ENCODE assay signal across 26 mouse cellular contexts in the genomic region with DNA sequence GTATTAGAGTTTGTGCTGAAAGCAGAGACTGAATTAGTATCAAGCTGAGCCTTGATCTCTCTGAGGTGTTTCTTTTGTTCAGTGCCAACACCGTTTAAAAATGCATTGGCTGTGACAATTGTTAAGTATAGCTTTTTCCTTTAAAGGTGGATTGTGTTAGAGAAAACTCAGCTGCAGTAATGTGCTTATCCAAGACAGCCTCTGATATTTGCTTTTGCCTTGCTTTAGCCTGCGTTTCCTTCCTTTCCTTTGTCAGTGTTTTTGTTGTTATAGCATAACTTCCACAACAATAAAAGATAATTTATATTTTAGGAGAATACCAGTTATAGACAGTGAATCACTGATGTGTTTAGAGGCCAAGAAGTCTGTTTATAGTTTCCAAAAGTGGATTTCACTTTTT.
DNase-seq lines count a peak whose midpoint lies in the region; ATAC-seq and TF ChIP-seq lines count a peak whose summit lies in the region.
"Had no signal": no experiment of that assay in that cellular context is flagged by ENCODE, and none has a peak within 500 bp of the region (broad histone marks: within the 10 kb centered on the region; RNA-seq: fewer than 3 reads in every experiment).

No protein-coding gene starts in this region.

- H3K27ac ChIP-seq in forebrain, embryonic 14.5 days (ENCODE audit: low read depth, low read length), result no peak overlapping the region
- no peak overlapping the region for H3K27ac ChIP-seq in forebrain, postnatal 0 days (ENCODE audit: low read depth, low read length)
- no peak overlapping the region for H3K27ac ChIP-seq in midbrain, embryonic 11.5 days (ENCODE audit: low read depth, low read length)
- no peak overlapping the region for H3K27ac ChIP-seq in midbrain, embryonic 13.5 days
- H3K27ac ChIP-seq: heart, adult 2 months; heart, embryonic 10.5 days; heart, embryonic 13.5 days; hindbrain, embryonic 14.5 days; hindbrain, postnatal 0 days had no signal

- H3K4me1 ChIP-seq in forebrain, embryonic 14.5 days (ENCODE audit: control insufficient read depth, insufficient read depth, low read length), result no peaks in the 10 kb centered on the region
- H3K4me1 ChIP-seq in forebrain, postnatal 0 days (ENCODE audit: insufficient read depth), result no peaks in the 10 kb centered on the region
- H3K4me1 ChIP-seq in midbrain, embryonic 11.5 days (ENCODE audit: control insufficient read depth, insufficient read depth, low read length), result no peaks in the 10 kb centered on the region
- H3K4me1 ChIP-seq in midbrain, embryonic 13.5 days (replicated peaks), result no peaks in the 10 kb centered on the region
- H3K4me1 ChIP-seq: heart, embryonic 10.5 days; heart, embryonic 13.5 days had no signal

- no peak for ATAC-seq in forebrain, embryonic 14.5 days
- no peak for ATAC-seq in forebrain, postnatal 0 days
- ATAC-seq in midbrain, embryonic 11.5 days (ENCODE audit: low FRiP score), result no peak
- ATAC-seq in midbrain, embryonic 13.5 days, result no peak
- ATAC-seq in monocyte, adult 5-6 weeks (replicated peaks; ENCODE audit: insufficient number of reproducible peaks, low FRiP score, low TSS enrichment, poor library complexity, severe bottlenecking), result no peak
- ATAC-seq: forebrain, embryonic 16.5 days; hindbrain, postnatal 0 days; inflammation-experienced regulatory T-cells, adult 6 months; intestine, embryonic 16.5 days; Patski had no signal

- H3K9ac ChIP-seq in forebrain, embryonic 14.5 days (ENCODE audit: low read length), result no peak overlapping the region
- H3K9ac ChIP-seq in forebrain, postnatal 0 days, result no peak overlapping the region
- H3K9ac ChIP-seq in midbrain, embryonic 11.5 days (ENCODE audit: low read length), result no peak overlapping the region
- no peak overlapping the region for H3K9ac ChIP-seq in midbrain, embryonic 13.5 days (replicated peaks)
- H3K9ac ChIP-seq: heart, embryonic 13.5 days; hindbrain, embryonic 14.5 days had no signal

- H3K4me3 ChIP-seq in forebrain, embryonic 14.5 days (ENCODE audit: low read depth, low read length), result no peak overlapping the region
- H3K4me3 ChIP-seq in forebrain, postnatal 0 days (ENCODE audit: low read depth, low read length), result no peak overlapping the region
- H3K4me3 ChIP-seq in midbrain, embryonic 11.5 days (ENCODE audit: low read depth, low read length), result no peak overlapping the region
- H3K4me3 ChIP-seq in midbrain, embryonic 13.5 days (replicated peaks), result no peak overlapping the region
- H3K4me3 ChIP-seq: heart, adult 2 months; heart, embryonic 10.5 days; heart, embryonic 13.5 days had no signal

- no peaks in the 10 kb centered on the region for H3K27me3 ChIP-seq in forebrain, embryonic 14.5 days (replicated peaks; ENCODE audit: control insufficient read depth, insufficient read depth, low read length)
- no peaks in the 10 kb centered on the region for H3K27me3 ChIP-seq in forebrain, postnatal 0 days (ENCODE audit: insufficient read depth, low read length)
- no peaks in the 10 kb centered on the region for H3K27me3 ChIP-seq in midbrain, embryonic 11.5 days (ENCODE audit: control insufficient read depth, insufficient read depth, low read length)
- no peaks in the 10 kb centered on the region for H3K27me3 ChIP-seq in midbrain, embryonic 13.5 days
- H3K27me3 ChIP-seq: CH12.LX; heart, embryonic 13.5 days; Patski had no signal

- TF ChIP-seq POLR2A in brain, embryonic 14.5 days (IDR thresholded peaks at IDR 0.05; ENCODE audit: borderline replicate concordance, extremely low read depth, insufficient read depth, insufficient read length, poor library complexity, severe bottlenecking), result no peak

- H3K36me3 ChIP-seq in forebrain, embryonic 14.5 days (ENCODE audit: control insufficient read depth, insufficient read depth, low read length), result no peaks in the 10 kb centered on the region
- H3K36me3 ChIP-seq in forebrain, postnatal 0 days (ENCODE audit: insufficient read depth), result no peaks in the 10 kb centered on the region
- no peaks in the 10 kb centered on the region for H3K36me3 ChIP-seq in midbrain, embryonic 11.5 days (ENCODE audit: control insufficient read depth, insufficient read depth, low read length)
- H3K36me3 ChIP-seq in midbrain, embryonic 13.5 days, result no peaks in the 10 kb centered on the region
- H3K36me3 ChIP-seq: G1E; heart, embryonic 10.5 days; heart, embryonic 13.5 days had no signal

- DNase-seq in forebrain, embryonic 14.5 days (ENCODE audit: low spot score), result peak; percentile 4
- no peak for DNase-seq in forebrain, postnatal 0 days
- peak; percentile 86 for DNase-seq in midbrain, embryonic 11.5 days (ENCODE audit: low spot score, missing footprints)
- peak; percentile 29 for DNase-seq in brain, embryonic 14.5 days (ENCODE audit: low read depth)
- DNase-seq: adrenal gland, postnatal 10 days; adrenal gland, postnatal 36 days; B cell, adult 2 months; cerebellum, adult 18-20 months; cerebellum, adult 9-10 months; cerebellum, postnatal 14 days; gastrocnemius, postnatal 25 days; heart, adult 2 months; heart, postnatal 14 days; heart, postnatal 4 days had no signal

- TF ChIP-seq CTCF in forebrain, postnatal 0 days (IDR thresholded peaks at IDR 0.05; ENCODE audit: low read depth), result no peak
- no peak for TF ChIP-seq CTCF in brain, embryonic 14.5 days (IDR thresholded peaks at IDR 0.05; ENCODE audit: borderline replicate concordance, extremely low read depth, insufficient read depth, insufficient read length)

- 12% methylated on average over 2 of the region's 2 CpGs for WGBS in forebrain, embryonic 14.5 days
- 14% methylated on average over 2 of the region's 2 CpGs for WGBS in forebrain, postnatal 0 days
- 7% methylated on average over 2 of the region's 2 CpGs for WGBS in midbrain, embryonic 11.5 days
- WGBS in midbrain, embryonic 13.5 days, result 8% methylated on average over 2 of the region's 2 CpGs

- H3K9me3 ChIP-seq in forebrain, embryonic 14.5 days (replicated peaks; ENCODE audit: control insufficient read depth, low read length), result no peaks in the 10 kb centered on the region
- no peaks in the 10 kb centered on the region for H3K9me3 ChIP-seq in forebrain, postnatal 0 days (ENCODE audit: low read length)
- no peaks in the 10 kb centered on the region for H3K9me3 ChIP-seq in midbrain, embryonic 11.5 days (ENCODE audit: control insufficient read depth, low read length)
- no peaks in the 10 kb centered on the region for H3K9me3 ChIP-seq in midbrain, embryonic 13.5 days
- H3K9me3 ChIP-seq: G1E; heart, embryonic 10.5 days; heart, embryonic 13.5 days had no signal

- H3K4me2 ChIP-seq in forebrain, embryonic 14.5 days (ENCODE audit: low read length), result no peak overlapping the region
- no peak overlapping the region for H3K4me2 ChIP-seq in forebrain, postnatal 0 days (ENCODE audit: low read depth)
- no peak overlapping the region for H3K4me2 ChIP-seq in midbrain, embryonic 11.5 days
- H3K4me2 ChIP-seq in midbrain, embryonic 13.5 days (replicated peaks), result no peak overlapping the region
- H3K4me2 ChIP-seq: heart, embryonic 13.5 days; hindbrain, embryonic 14.5 days had no signal
